Comparison of ENCODE assay signal across 8 mouse cellular contexts in the genomic region with DNA sequence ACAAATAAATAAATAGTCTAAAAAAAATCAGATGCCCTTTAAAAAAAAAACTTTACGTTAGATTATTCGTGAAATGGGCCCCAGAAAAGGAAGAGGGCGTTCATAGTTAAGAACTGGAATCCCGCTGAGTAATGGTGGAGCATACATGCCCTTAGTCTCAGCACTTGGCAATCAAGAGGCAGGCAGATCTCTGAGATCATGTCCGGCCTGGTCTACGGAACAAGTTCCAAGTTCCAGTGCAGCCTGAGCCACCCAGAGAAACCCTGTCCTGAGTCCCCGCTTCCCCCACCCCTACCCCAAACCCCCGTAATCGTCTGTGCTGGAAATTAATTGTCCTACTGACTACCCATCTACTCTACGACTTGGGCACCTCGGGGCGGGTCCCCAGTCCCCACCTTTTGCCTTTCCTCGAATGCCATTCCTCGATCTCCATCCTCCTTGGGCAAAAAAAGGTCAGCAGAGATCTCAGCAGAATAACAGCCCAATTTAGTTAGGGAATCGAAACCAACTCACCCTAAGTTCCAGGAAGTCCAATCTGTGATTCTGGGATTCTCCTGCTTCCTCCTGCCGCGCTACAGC. TPM values are rescaled to one million over a fixed set of nuclear protein-coding genes. Genes with fewer than 3 reads are reported as not detected.
A peak's percentile ranks its signal among the peaks of the same experiment; 100 is the strongest.
DNase-seq lines count a peak whose midpoint lies in the region; ATAC-seq and TF ChIP-seq lines count a peak whose summit lies in the region.

No protein-coding gene starts in this region.

- no peaks in the 10 kb centered on the region; the same call in 1 of the 2 replicates for H3K27me3 ChIP-seq in cerebellum, adult 2 months (ENCODE audit: control insufficient read depth, insufficient read depth, low read length)
- no peaks in the 10 kb centered on the region for H3K27me3 ChIP-seq in liver, embryonic 14.5 days (ENCODE audit: control insufficient read depth, insufficient read depth, low read length)
- H3K27me3 ChIP-seq in neural tube, embryonic 13.5 days, result peaks cover 25% of the 10 kb centered on the region

- H3K36me3 ChIP-seq in liver, embryonic 14.5 days (replicated peaks; ENCODE audit: control insufficient read depth, insufficient read depth, low read depth), result no peaks in the 10 kb centered on the region
- H3K36me3 ChIP-seq in neural tube, embryonic 13.5 days, result no peaks in the 10 kb centered on the region

- DNase-seq in cerebellum, adult 2 months, result no peak
- no peak for DNase-seq in cerebellum, postnatal 10 days
- peak; percentile 12 for DNase-seq in embryo, embryonic 9.5 days (ENCODE audit: extremely low spot score)
- DNase-seq in liver, embryonic 14.5 days (ENCODE audit: low read depth in 3 of 3, low spot score in 3 of 3), result no peak
- DNase-seq in thymus, postnatal 4 days, result no peak
- DNase-seq in urinary bladder, postnatal 36 days (ENCODE audit: low spot score in 2 of 2), result no peak

- H3K4me3 ChIP-seq in cerebellum, adult 2 months (replicated peaks; ENCODE audit: insufficient read depth, low read depth, low read length), result peak overlapping the region; percentile 63
- peak overlapping the region; percentile 58 to 66 for H3K4me3 ChIP-seq in liver, embryonic 14.5 days (ENCODE audit: insufficient read depth in 1 of 2, low read depth in 2 of 2, low read length in 2 of 2)
- peak overlapping the region; percentile 42 for H3K4me3 ChIP-seq in neural tube, embryonic 13.5 days

- WGBS in cerebellum, adult 2 months, result 29% methylated on average over 17 of the region's 17 CpGs
- WGBS in liver, embryonic 14.5 days (ENCODE audit: insufficient replicate concordance), result 9% methylated on average over 17 of the region's 17 CpGs
- 28% methylated on average over 17 of the region's 17 CpGs for WGBS in neural tube, embryonic 13.5 days

- H3K4me1 ChIP-seq in cerebellum, adult 2 months (ENCODE audit: control insufficient read depth, insufficient read depth, low read length), result no peaks in the 10 kb centered on the region
- peaks cover 0 to 6% of the 10 kb centered on the region in 2 experiments; a peak in 2 of 4 replicates for H3K4me1 ChIP-seq in liver, embryonic 14.5 days (replicated peaks; ENCODE audit: control insufficient read depth in 2 of 2, insufficient read depth in 2 of 2, low read length in 1 of 2)
- H3K4me1 ChIP-seq in neural tube, embryonic 13.5 days (replicated peaks), result peaks cover 13% of the 10 kb centered on the region

- peak overlapping the region; percentile 49 for H3K9ac ChIP-seq in liver, embryonic 14.5 days (replicated peaks)
- peak overlapping the region; percentile 63; the same call in 1 of the 2 replicates for H3K9ac ChIP-seq in neural tube, embryonic 13.5 days

- H3K27ac ChIP-seq in cerebellum, adult 2 months (ENCODE audit: insufficient read depth, low read length), result no peak overlapping the region
- no peak overlapping the region for H3K27ac ChIP-seq in liver, embryonic 14.5 days
- H3K27ac ChIP-seq in neural tube, embryonic 13.5 days (replicated peaks), result no peak overlapping the region

- TF ChIP-seq POLR2A in cerebellum, adult 2 months (IDR thresholded peaks at IDR 0.05; ENCODE audit: borderline replicate concordance, insufficient read depth, low read length), result no peak

- no peaks in the 10 kb centered on the region for H3K9me3 ChIP-seq in liver, embryonic 14.5 days (ENCODE audit: control insufficient read depth, low read length)
- H3K9me3 ChIP-seq in neural tube, embryonic 13.5 days, result no peaks in the 10 kb centered on the region

- TF ChIP-seq EP300 in liver, embryonic 14.5 days (IDR thresholded peaks at IDR 0.05; ENCODE audit: low read depth), result no peak

- peak; percentile 60 to 64; a peak in 3 of 4 replicates for ATAC-seq in hematopoietic stem cell, adult 5-6 weeks (replicated peaks in 1 of 2; ENCODE audit: insufficient read depth in 1 of 2, low FRiP score in 2 of 2, low TSS enrichment in 1 of 2, low read depth in 1 of 2, poor library complexity in 2 of 2, severe bottlenecking in 2 of 2)
- no peak for ATAC-seq in liver, embryonic 14.5 days (ENCODE audit: insufficient read depth)
- ATAC-seq in neural tube, embryonic 13.5 days (ENCODE audit: low read depth), result no peak

- TF ChIP-seq CTCF in cerebellum, adult 2 months (IDR thresholded peaks at IDR 0.05; ENCODE audit: borderline replicate concordance, insufficient read depth, low read depth, low read length), result no peak
- no peak for TF ChIP-seq CTCF in liver, embryonic 14.5 days (IDR thresholded peaks at IDR 0.05; ENCODE audit: low read depth)

- H3K4me2 ChIP-seq in liver, embryonic 14.5 days (ENCODE audit: low read depth), result peak overlapping the region; percentile 86
- H3K4me2 ChIP-seq in neural tube, embryonic 13.5 days, result peak overlapping the region; percentile 74

RNA-seq across cellular contexts. Expression of a gene that starts 0.6 kb away (rescaled TPM):
- polyA plus RNA-seq in cerebellum, adult 2 months (2012; rRNA removed), result 0.32 and 0.43 TPM in 2 replicates
- 49.0 and 49.4 TPM in 2 replicates for total RNA-seq in hematopoietic stem cell, adult 5-6 weeks (2017)
- 1.3 and 1.6 TPM in 2 replicates for polyA plus RNA-seq in liver, embryonic 14.5 days (2012; rRNA removed)
- 2.3 and 2.8 TPM in 2 replicates for polyA plus RNA-seq in liver, embryonic 14.5 days (2014; fragmentation: Nextera tagmentation; extraction: Ambion mirVana)
- polyA plus RNA-seq in neural tube, embryonic 13.5 days (2015; fragmentation: Nextera tagmentation; extraction: Ambion mirVana), result 0.18 and 0.90 TPM in 2 replicates

RNA-seq across cellular contexts. Expression of a gene that starts 37.4 kb away (rescaled TPM):
- polyA plus RNA-seq in cerebellum, adult 2 months (2012; rRNA removed), result 20.3 and 21.8 TPM in 2 replicates
- 55.8 and 56.8 TPM in 2 replicates for total RNA-seq in hematopoietic stem cell, adult 5-6 weeks (2017)
- polyA plus RNA-seq in liver, embryonic 14.5 days (2012; rRNA removed), result 16.9 and 24.5 TPM in 2 replicates
- 43.8 and 49.9 TPM in 2 replicates for polyA plus RNA-seq in liver, embryonic 14.5 days (2014; fragmentation: Nextera tagmentation; extraction: Ambion mirVana)
- 26.9 and 29.6 TPM in 2 replicates for polyA plus RNA-seq in neural tube, embryonic 13.5 days (2015; fragmentation: Nextera tagmentation; extraction: Ambion mirVana)

RNA-seq across cellular contexts. Expression of a gene that starts 56.2 kb away (rescaled TPM):
- polyA plus RNA-seq in cerebellum, adult 2 months (2012; rRNA removed), result 93.9 and 107 TPM in 2 replicates
- total RNA-seq in hematopoietic stem cell, adult 5-6 weeks (2017), result not detected in 2 replicates
- 0.02 and 0.08 TPM in 2 replicates for polyA plus RNA-seq in liver, embryonic 14.5 days (2012; rRNA removed)
- polyA plus RNA-seq in liver, embryonic 14.5 days (2014; fragmentation: Nextera tagmentation; extraction: Ambion mirVana), result 0.05 TPM in 1 of 2 replicates, not detected in the other
- 0.11 and 0.13 TPM in 2 replicates for polyA plus RNA-seq in neural tube, embryonic 13.5 days (2015; fragmentation: Nextera tagmentation; extraction: Ambion mirVana)

Comparison
In these comparisons a context has a peak if more than half of its experiments do, and no peak if none do; other contexts are left out.
1. ATAC-seq: peak in hematopoietic stem cell, adult 5-6 weeks (2 of 2); none in liver, embryonic 14.5 days (single experiment) and neural tube, embryonic 13.5 days (single experiment).
2. RNA of a gene that starts 56.2 kb away (polyA plus RNA-seq): 93.9 to 107 TPM in cerebellum, adult 2 months; 0.11 to 0.13 TPM in neural tube, embryonic 13.5 days and 0.02 to 0.08 TPM in liver, embryonic 14.5 days; every median in the first group is over 10 times any median in the second.
3. Peak in every context shown above with its lines, with median percentiles within 50 percentile points of each other: H3K4me3 ChIP-seq.